Mouse (Mus musculus) E14TG2a.4 (cell line): ENCODE measurements around the gene Klhl32.
"Not testable (repeated sequence)": the region's sequence is repeated elsewhere in the genome, so short reads cannot be mapped to it uniquely, and the experiment has no call there.

Experiments
- H3K27me3 ChIP-seq: 2 replicates; pipeline ENCODE4 v1.6.1; 2014; ENCODE audit warnings: low read length, control low read depth; ENCODE audit not compliant: insufficient read depth
- H3K36me3 ChIP-seq: 2 replicates; pipeline ENCODE4 v1.6.1; 2014; ENCODE audit warnings: low read length, control low read depth; ENCODE audit not compliant: insufficient read depth
- H3K4me1 ChIP-seq: replicated peaks from 2 replicates; pipeline ENCODE4 v1.6.1; 2014; ENCODE audit warnings: low read depth, low read length, control low read depth
- H3K4me3 ChIP-seq: replicated peaks from 2 replicates; pipeline ENCODE4 v1.5.1; 2014; ENCODE audit warnings: mild to moderate bottlenecking, low read length
- H3K9me3 ChIP-seq: 2 replicates; pipeline ENCODE4 v1.6.1; 2014; ENCODE audit warnings: low read length, control low read depth
- CTCF ChIP-seq: conservative IDR thresholded peaks from 2 replicates; pipeline ENCODE4 v1.5.1; 2014; ENCODE audit warnings: low read length
- NANOG ChIP-seq: IDR thresholded peaks from 2 replicates; pipeline ENCODE4 v1.6.1; 2014; ENCODE audit warnings: borderline replicate concordance, low read length, mixed read lengths
- POU5F1 ChIP-seq: IDR thresholded peaks from 2 replicates; pipeline ENCODE4 v1.6.1; 2014; ENCODE audit warnings: low read length, borderline replicate concordance

Gene Klhl32

GRCm38 (mm10) chr4:24737080-24737479 lies 113.8 kb downstream of the Klhl32 start:
- Histone ChIP-seq H3K9me3 (peaks cover 14% of the 10 kb centered on the region; the same call in 1 of the 2 replicates), H3K4me1 (no peaks in the 10 kb centered on the region), H3K27me3 (no peaks in the 10 kb centered on the region), H3K36me3 (no peaks in the 10 kb centered on the region), H3K4me3 (no peak overlapping the region)
- TF ChIP-seq NANOG (no peak), CTCF (no peak), POU5F1 (no peak)

- no peaks in the 10 kb centered on the region for H3K9me3 ChIP-seq
- H3K4me1 ChIP-seq = no peaks in the 10 kb centered on the region
- no peaks in the 10 kb centered on the region for H3K36me3 ChIP-seq
- no peak overlapping the region for H3K4me3 ChIP-seq
- peak; percentile 51 for TF ChIP-seq CTCF
- TF ChIP-seq POU5F1 = no peak
- H3K27me3 ChIP-seq = no peaks in the 10 kb centered on the region
These were observed 130.1 kb downstream of the Klhl32 start for GRCm38 (mm10) chr4:24720834-24721233.

- Histone ChIP-seq H3K27me3 (no peaks in the 10 kb centered on the region; the same call in 1 of the 2 replicates), H3K4me3 (no peak overlapping the region), H3K9me3 (no peaks in the 10 kb centered on the region), H3K36me3 (no peaks in the 10 kb centered on the region), H3K4me1 (no peaks in the 10 kb centered on the region)
- TF ChIP-seq NANOG = no peak
- TF ChIP-seq CTCF = no peak
- TF ChIP-seq POU5F1 = no peak
These were observed 135.4 kb downstream of the Klhl32 start for GRCm38 (mm10) chr4:24715559-24715958.

- H3K27me3 ChIP-seq = no peaks in the 10 kb centered on the region; the same call in 1 of the 2 replicates
- no peak overlapping the region for H3K4me3 ChIP-seq
- no peak for TF ChIP-seq NANOG
- no peak for TF ChIP-seq CTCF
- TF ChIP-seq POU5F1 = no peak
These were observed 136.6 kb downstream of the Klhl32 start for GRCm38 (mm10) chr4:24714367-24714766.

GRCm38 (mm10) chr4:24698528-24699117 lies 152.3 kb downstream of the Klhl32 start:
- TF ChIP-seq NANOG = no peak
- peak; percentile 40 for TF ChIP-seq CTCF
- TF ChIP-seq POU5F1 = no peak
- Histone ChIP-seq H3K36me3 (no peaks in the 10 kb centered on the region), H3K4me1 (no peaks in the 10 kb centered on the region), H3K27me3 (0 out of 2 replicates have a peak, but pooled peaks cover 4% of the 10 kb centered on the region), H3K9me3 (no peaks in the 10 kb centered on the region), H3K4me3 (no peak overlapping the region)

More at GRCm38 (mm10) chr4:24714367-24714766, 136.6 kb downstream of the Klhl32 start:
- no peaks in the 10 kb centered on the region for H3K36me3 ChIP-seq
- no peaks in the 10 kb centered on the region for H3K9me3 ChIP-seq
- no peaks in the 10 kb centered on the region for H3K4me1 ChIP-seq

- Histone ChIP-seq H3K4me3 (no peak overlapping the region), H3K9me3 (no peaks in the 10 kb centered on the region), H3K4me1 (no peaks in the 10 kb centered on the region), H3K27me3 (no peaks in the 10 kb centered on the region), H3K36me3 (no peaks in the 10 kb centered on the region)
- TF ChIP-seq POU5F1 = no peak
- no peak for TF ChIP-seq CTCF
These were observed 170.8 kb downstream of the Klhl32 start for GRCm38 (mm10) chr4:24680080-24680479.

GRCm38 (mm10) chr4:24670007-24670406 lies 180.9 kb downstream of the Klhl32 start:
- no peaks in the 10 kb centered on the region for H3K9me3 ChIP-seq
- no peak overlapping the region for H3K4me3 ChIP-seq
- no peaks in the 10 kb centered on the region for H3K36me3 ChIP-seq
- no peaks in the 10 kb centered on the region for H3K4me1 ChIP-seq
- TF ChIP-seq CTCF = no peak
- TF ChIP-seq NANOG = no peak
- no peak for TF ChIP-seq POU5F1
- no peaks in the 10 kb centered on the region for H3K27me3 ChIP-seq

GRCm38 (mm10) chr4:24659218-24659617 lies 191.7 kb downstream of the Klhl32 start:
- Histone ChIP-seq H3K27me3 (no peaks in the 10 kb centered on the region), H3K9me3 (no peaks in the 10 kb centered on the region), H3K4me1 (no peaks in the 10 kb centered on the region), H3K36me3 (no peaks in the 10 kb centered on the region), H3K4me3 (no peak overlapping the region)
- no peak for TF ChIP-seq CTCF

GRCm38 (mm10) chr4:24644735-24645134 lies 206.2 kb downstream of the Klhl32 start:
- H3K9me3 ChIP-seq, H3K27me3 ChIP-seq, H3K36me3 ChIP-seq, H3K4me3 ChIP-seq, H3K4me1 ChIP-seq: not testable (repeated sequence)

GRCm38 (mm10) chr4:24642306-24642705 lies 208.6 kb downstream of the Klhl32 start:
- H3K36me3 ChIP-seq = peaks cover 3% of the 10 kb centered on the region
- TF ChIP-seq POU5F1 (no peak), CTCF (no peak), NANOG (no peak)
- no peaks in the 10 kb centered on the region for H3K27me3 ChIP-seq
- H3K4me1 ChIP-seq = no peaks in the 10 kb centered on the region
- no peaks in the 10 kb centered on the region for H3K9me3 ChIP-seq
- no peak overlapping the region for H3K4me3 ChIP-seq
